Mouse (Mus musculus) bone marrow macrophage, adult 2 months (primary cell): ENCODE data around the gene Pde11a. TPM values are rescaled to one million over a fixed set of nuclear protein-coding genes. Genes with fewer than 3 reads are reported as not detected.
A peak's percentile ranks its signal among the peaks of the same experiment; 100 is the strongest.

Source experiments
- H3K27ac ChIP-seq: 2 replicates; pipeline ENCODE4 v1.5.1; 2012; ENCODE audit warnings: low read depth, low read length; ENCODE audit not compliant: insufficient read depth
- H3K4me1 ChIP-seq: 2 replicates; pipeline ENCODE4 v1.6.1; 2012; ENCODE audit warnings: low read length; ENCODE audit not compliant: control insufficient read depth, insufficient read depth
- H3K4me3 ChIP-seq: 2 replicates; pipeline ENCODE4 v1.5.1; 2012; ENCODE audit warnings: mild to moderate bottlenecking, low read length, moderate library complexity; ENCODE audit not compliant: insufficient read depth
- CTCF ChIP-seq: IDR thresholded peaks from 2 replicates; pipeline ENCODE4 v1.5.1; 2012; ENCODE audit warnings: low read depth, mild to moderate bottlenecking, low read length, moderate library complexity
- POLR2A ChIP-seq: IDR thresholded peaks from 2 replicates; pipeline ENCODE4 v1.6.1; 2012; ENCODE audit warnings: mild to moderate bottlenecking, low read depth, low read length, borderline replicate concordance
- polyA plus RNA-seq: library from polyadenylated mRNA; stranded (reverse); fragments of >200 nt; gene quantifications from 2 replicates; pipeline ENCODE4 v1.2.4, GENCODE M21; 2012; ENCODE audit not compliant: missing spikeins, insufficient read depth, insufficient read length

Pde11a gene
- polyA plus RNA-seq, 1 experiment: not detected

GRCm38 (mm10) chr2:76084982-76085381 is 253.6 kb downstream of the Pde11a start:
- H3K4me3 ChIP-seq: no peak overlapping the region
- TF ChIP-seq CTCF (no peak), POLR2A (no peak)
- peaks cover 4% of the 10 kb centered on the region for H3K4me1 ChIP-seq
- H3K27ac ChIP-seq: no peak overlapping the region

- Histone ChIP-seq H3K27ac (no peak overlapping the region), H3K4me1 (peaks cover 3% of the 10 kb centered on the region), H3K4me3 (no peak overlapping the region)
- TF ChIP-seq CTCF (no peak), POLR2A (no peak)
Observed at GRCm38 (mm10) chr2:76083901-76084300, 254.7 kb downstream of the Pde11a start.

- Histone ChIP-seq H3K27ac (no peak overlapping the region), H3K4me1 (no peaks in the 10 kb centered on the region), H3K4me3 (no peak overlapping the region)
- TF ChIP-seq POLR2A (no peak), CTCF (no peak)
Observed at GRCm38 (mm10) chr2:76083396-76083795, 255.2 kb downstream of the Pde11a start.

- no peaks in the 10 kb centered on the region for H3K4me1 ChIP-seq
- no peak overlapping the region for H3K4me3 ChIP-seq
- H3K27ac ChIP-seq: no peak overlapping the region
- no peak for TF ChIP-seq POLR2A
- no peak for TF ChIP-seq CTCF
Observed at GRCm38 (mm10) chr2:76081991-76082390, 256.6 kb downstream of the Pde11a start.

- no peak for TF ChIP-seq POLR2A
- Histone ChIP-seq H3K27ac (no peak overlapping the region), H3K4me3 (no peak overlapping the region), H3K4me1 (no peaks in the 10 kb centered on the region)
Observed at GRCm38 (mm10) chr2:76080549-76080948, 258.0 kb downstream of the Pde11a start.

- TF ChIP-seq POLR2A (no peak), CTCF (no peak)
Observed at GRCm38 (mm10) chr2:76076838-76077237, 261.7 kb downstream of the Pde11a start.

GRCm38 (mm10) chr2:76076047-76076446 is 262.5 kb downstream of the Pde11a start:
- no peak overlapping the region for H3K27ac ChIP-seq
- H3K4me3 ChIP-seq: no peak overlapping the region
- TF ChIP-seq CTCF (no peak), POLR2A (no peak)
- H3K4me1 ChIP-seq: peaks cover 2% of the 10 kb centered on the region; the same call in 1 of the 2 replicates

More at GRCm38 (mm10) chr2:76076838-76077237, 261.7 kb downstream of the Pde11a start:
- Histone ChIP-seq H3K4me3 (no peak overlapping the region), H3K4me1 (no peaks in the 10 kb centered on the region), H3K27ac (no peak overlapping the region)

- no peak overlapping the region for H3K27ac ChIP-seq
- H3K4me1 ChIP-seq: peaks cover 9% of the 10 kb centered on the region
- no peak overlapping the region for H3K4me3 ChIP-seq
- no peak for TF ChIP-seq CTCF
- TF ChIP-seq POLR2A: no peak
Observed at GRCm38 (mm10) chr2:76073079-76073478, 265.5 kb downstream of the Pde11a start.

- peaks cover 9% of the 10 kb centered on the region for H3K4me1 ChIP-seq
- H3K4me3 ChIP-seq: peak overlapping the region; percentile 43
- H3K27ac ChIP-seq: peak overlapping the region; percentile 88
- TF ChIP-seq CTCF: peak; percentile 78
- no peak for TF ChIP-seq POLR2A
Observed at GRCm38 (mm10) chr2:76070432-76071306, 267.9 kb downstream of the Pde11a start.

- Histone ChIP-seq H3K27ac (no peak overlapping the region), H3K4me3 (no peak overlapping the region), H3K4me1 (peaks cover 9% of the 10 kb centered on the region)
- TF ChIP-seq POLR2A (no peak), CTCF (no peak)
Observed at GRCm38 (mm10) chr2:76069238-76069637, 269.3 kb downstream of the Pde11a start.
